Mouse (Mus musculus) thymus, postnatal 4 days (tissue): ENCODE measurements around the gene Gbgt1.
A peak's percentile ranks its signal among the peaks of the same experiment; 100 is the strongest.

Experiments used
- DNase-seq: peaks from one replicate; pipeline ENCODE4 v3.0.0; 2021

Gbgt1 gene

GRCm38 (mm10) chr2:28504676-28505075 is 8.0 kb downstream of the Gbgt1 start:
- DNase-seq = peak; percentile 2

- DNase-seq = no peak
These were observed 9.1 kb downstream of the Gbgt1 start, which contains the start of gene Gm10134 for GRCm38 (mm10) chr2:28505795-28506194. Gm10134 (plus strand) TSS chr2:28506095.

GRCm38 (mm10) chr2:28506291-28506690 is 9.6 kb downstream of the Gbgt1 start:
- no peak for DNase-seq

- DNase-seq = peak; percentile 9
These were observed 14.9 kb downstream of the Gbgt1 start for GRCm38 (mm10) chr2:28511600-28511999.

DNA sequence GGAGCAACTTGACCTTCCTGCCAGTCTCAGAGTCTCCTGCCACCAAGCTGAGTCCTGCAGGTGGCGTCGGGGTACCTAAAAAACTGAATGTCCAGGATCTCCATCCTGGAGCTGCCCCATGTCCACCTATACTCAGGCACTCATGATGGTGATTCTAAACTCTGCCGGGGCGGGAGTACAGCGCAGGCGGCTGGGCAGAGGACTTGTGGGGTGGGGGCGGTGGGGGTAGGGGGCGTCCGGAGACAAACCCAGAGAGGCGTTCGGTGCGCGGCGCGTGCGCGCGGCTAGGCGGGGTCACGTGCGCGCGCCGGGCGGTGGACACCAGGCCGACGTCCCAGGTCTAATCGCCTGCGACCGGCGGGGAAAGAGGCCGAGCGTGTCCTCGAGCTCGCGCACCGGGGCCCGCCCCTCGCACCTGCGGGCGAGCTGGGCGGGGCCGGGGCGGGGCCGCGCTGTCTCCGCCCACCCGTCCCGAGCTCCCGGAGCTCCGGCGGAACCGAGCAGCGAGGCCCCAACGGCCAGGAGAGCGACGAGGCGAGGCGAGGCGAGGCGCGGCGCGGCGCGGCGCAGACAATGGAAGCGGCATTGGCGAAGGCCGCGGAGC is 16.2 kb downstream of the Gbgt1 start, which contains the start of gene Ralgds:
Gene Ralgds, plus strand, starts transcription at position 328 of the 604 bp plus-strand sequence.
- DNase-seq = peak; percentile 73

- peak; percentile 58 for DNase-seq
These were observed 17.0 kb downstream of the Gbgt1 start for GRCm38 (mm10) chr2:28513431-28514370.

DNA sequence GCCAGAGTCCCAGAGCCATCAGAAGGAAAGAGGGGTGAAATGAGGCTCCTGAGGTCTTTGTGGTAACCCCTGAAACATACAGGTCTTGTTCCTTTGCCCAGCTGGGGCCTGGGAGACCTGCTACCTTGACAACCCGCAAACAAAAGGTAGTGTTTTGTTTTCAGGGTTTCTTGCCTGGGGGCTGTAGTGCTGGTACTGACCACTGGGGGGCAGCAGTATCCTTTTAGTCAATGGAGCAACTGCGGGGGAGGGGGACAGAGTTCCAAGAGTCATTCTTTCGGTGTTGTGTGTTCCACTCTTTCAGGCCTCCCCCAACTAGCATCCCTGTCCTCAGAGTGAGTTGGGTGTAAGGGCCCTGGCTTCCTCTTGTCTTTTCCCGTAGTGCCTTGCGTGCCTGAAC is 17.8 kb downstream of the Gbgt1 start:
- peak; percentile 94 for DNase-seq

DNA sequence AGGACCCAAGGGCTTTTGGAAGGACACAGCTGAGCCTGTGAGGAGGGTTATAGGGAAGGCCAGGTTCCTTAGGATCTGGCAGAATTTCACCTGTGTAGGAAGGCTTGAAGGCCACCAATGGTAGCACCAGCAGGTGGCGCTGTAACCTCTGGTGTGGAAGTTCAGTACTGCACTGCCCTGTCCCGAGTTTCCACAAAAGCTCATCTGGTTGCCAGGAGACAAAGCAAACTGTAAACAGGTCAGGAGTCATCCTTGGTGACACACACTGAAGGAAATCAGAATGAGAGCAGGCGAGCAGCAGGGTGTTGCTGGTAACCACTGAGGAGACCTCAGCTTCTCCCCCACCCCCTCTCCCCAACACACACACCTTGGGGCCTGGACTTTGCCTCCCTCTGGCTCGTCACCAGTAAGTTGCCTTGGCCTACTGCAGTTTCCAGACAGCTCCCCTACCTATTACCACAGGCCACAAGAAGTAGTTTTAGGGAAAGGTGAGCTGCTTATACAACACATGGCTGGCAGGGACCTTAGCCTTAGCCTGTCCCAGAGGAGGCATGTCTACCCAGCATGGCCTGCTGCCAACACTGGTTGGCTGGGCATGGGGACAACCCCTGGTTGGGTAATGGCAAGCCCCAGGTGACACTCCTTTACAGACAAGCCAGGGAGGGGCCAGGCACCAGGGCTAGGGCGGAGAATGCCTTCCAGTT is 20.7 kb downstream of the Gbgt1 start:
- peak; percentile 90 for DNase-seq

DNA sequence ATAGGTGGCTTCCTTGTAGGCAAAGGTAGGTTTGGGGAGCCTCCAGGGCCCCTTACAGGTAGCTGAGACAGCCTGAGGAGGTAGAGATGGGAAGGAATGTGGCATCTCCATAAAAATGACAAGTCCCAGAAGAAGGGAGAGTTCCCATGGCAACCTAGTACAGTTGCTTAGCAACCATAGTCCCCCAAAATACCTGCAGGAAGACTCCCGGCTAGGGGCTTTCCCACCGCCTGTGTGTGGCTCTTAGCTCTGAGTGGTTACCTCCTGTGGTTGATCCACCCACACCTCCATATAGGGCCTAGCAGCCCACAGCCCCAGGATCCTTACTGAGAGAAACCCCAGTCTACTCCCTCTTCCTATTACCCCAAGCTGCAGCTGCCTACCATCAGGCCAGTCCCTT is 21.5 kb downstream of the Gbgt1 start:
- DNase-seq = no peak

DNA sequence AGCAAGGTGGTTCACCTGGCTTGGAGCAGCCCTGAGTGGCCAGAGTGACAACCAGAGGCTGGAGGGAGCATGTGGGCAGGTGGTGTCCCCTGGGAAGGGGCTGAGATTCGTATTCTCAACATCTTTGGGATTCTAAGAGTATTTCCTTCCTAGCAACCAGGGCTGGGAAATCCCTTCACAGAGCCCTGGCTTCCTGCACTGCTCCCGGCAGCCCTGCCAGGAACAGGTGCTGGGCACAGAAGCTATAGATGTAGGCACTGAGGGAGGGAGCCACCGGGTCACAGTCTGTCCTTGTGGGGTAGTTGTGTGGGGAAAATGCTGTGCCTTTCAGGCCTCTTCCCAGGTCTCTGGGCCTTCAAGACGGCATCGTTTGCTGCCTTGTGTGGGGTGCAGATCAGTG is 23.9 kb downstream of the Gbgt1 start:
- DNase-seq = no peak

DNA sequence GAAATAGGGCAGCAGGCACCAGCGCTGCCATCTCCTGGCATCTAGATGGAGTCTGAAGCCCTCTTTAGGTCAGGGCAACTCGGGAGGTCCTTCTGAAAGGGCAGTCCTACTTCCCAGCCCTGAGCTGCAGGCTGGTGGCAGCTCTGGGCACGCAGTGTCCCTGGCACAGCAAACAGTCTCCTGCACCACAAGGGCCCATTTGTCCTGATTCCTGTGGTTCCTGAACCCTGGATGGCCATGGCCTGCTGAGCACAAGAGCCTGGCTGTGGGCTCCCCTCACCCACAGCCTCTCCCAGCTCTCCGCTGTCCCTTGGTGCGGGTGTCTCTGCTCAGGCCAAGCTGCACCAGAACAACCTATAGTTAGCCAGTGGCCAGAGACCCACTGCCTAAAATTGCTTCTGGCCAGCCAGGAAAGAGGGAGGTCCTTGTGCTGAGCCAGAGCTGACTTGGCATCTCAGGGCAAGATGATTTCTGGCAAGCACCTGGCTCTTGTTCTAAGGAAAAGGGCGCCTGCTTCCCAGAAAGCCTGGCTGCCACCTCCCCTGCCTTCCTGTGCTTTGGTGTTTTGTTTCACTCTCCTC is 25.0 kb downstream of the Gbgt1 start:
- DNase-seq = no peak

- no peak for DNase-seq
These were observed 25.5 kb downstream of the Gbgt1 start for GRCm38 (mm10) chr2:28522166-28522565.

DNA sequence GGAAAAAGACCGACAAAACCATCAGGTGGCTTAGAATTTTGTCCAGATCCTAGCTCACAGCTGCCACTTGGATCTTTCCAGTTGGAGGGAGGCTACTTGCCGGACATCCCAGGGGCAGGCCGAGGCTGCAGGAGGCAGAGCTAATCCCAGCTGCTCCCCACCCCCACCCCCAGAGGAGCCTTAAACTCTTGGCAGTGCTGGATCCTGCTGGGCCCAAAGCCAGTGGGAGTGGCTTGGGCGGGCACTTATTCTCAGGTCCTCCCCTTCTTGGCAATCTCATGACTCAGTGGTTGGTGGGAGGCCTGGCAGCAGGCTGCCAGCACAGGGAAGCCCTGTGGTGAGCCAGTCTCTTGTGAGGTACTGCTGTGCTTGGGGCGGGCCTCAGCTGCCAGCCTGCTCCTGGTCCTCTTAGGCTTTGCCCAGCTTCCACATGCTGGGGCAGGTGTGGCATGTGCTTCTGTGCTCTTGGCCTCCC is 27.0 kb downstream of the Gbgt1 start:
- DNase-seq = no peak

GRCm38 (mm10) chr2:28524406-28524805 is 27.7 kb downstream of the Gbgt1 start:
- no peak for DNase-seq

GRCm38 (mm10) chr2:28525219-28525942 is 28.7 kb downstream of the Gbgt1 start:
- DNase-seq = no peak

DNA sequence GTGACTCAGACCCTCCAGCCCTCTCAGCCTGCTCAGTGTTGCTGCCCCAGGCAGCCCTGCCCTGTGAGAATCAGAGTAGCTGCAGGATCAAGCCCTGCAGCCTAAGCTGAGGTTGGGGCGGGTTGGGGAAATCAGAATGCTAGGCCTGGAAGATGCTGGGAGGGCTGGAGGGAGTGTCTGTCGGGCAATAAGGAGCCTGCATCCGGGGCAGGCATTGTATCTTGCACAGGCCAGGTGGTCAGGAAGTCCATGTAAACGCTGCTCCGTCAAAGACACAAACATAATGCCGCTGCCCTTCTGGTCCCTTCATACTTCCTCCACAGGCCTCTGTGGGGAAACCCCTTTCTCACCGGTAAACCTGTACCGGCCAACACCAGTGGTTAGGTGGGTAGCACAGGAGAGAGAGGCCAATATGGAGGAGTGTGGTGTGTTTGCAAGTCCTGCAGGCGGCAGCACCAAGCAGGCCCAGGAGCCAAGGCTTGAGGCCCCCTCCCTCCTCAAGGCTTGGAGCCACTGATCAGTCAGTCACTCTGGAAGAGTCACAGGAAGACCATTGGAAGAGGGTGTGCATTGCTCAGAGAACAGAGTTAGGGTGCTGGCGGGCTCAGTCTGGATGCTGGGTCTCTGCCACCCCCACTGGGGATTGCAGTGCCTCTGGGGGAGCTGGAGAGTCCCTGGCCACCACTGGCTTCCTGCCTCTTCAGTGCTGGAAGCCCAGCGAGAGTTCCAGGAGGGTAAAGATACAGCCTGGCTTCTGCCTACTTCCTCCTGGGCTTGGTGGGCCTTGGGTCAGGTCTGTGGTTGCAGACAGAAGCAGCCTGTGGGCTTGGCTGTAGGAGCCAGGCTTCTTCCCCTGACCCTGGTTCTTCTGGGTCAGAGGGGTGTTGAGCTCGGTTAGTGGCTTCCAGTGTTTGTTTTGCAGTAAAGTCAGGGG is 29.5 kb downstream of the Gbgt1 start:
- DNase-seq = peak; percentile 56

DNA sequence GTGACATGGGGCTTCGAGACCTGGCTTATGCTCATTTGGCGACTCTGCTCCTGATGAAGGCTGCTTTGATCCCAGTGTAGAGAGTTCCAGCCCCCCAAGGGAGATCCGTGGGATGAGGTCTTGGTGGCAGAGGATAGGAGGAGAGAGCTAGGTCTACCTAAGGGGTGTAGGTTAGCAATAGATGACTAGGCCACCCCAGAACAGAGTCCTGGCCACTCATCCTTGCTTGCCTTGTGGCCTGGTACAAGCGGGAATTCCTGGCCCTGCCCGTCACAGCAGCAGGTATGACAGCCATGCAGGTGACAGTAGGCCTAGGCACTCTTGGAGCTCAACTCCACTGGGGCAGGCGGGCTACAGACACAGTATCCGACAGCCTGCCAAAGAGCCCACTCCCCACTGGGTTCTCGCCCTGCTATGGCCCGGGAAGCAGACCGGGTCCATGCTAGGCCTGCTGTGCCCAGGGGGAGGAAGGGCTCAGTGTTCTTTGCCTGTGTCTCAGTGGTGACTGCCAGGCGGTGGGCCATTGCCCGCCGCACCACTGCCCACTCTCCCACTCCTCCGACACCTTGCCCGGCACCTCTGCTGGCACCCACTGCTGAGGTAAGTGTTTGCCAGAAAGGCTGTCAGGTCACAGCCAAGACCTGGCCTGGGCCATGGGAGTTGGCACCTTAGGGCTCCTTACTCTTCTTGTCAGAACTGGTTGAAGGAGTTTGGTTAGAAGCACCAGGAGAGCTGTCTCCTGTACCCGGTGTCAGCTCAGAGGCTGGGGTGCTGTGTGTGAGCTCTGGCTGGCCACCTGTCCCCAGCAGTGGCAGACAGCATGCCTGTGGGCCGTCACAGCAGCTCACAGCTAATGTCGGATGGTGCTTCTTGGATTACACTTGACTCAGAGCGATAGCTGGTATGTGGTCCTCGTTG is 31.0 kb downstream of the Gbgt1 start:
- DNase-seq = no peak

GRCm38 (mm10) chr2:28528354-28528730 is 31.7 kb downstream of the Gbgt1 start:
- DNase-seq = no peak

GRCm38 (mm10) chr2:28529856-28530255 is 33.2 kb downstream of the Gbgt1 start:
- DNase-seq = no peak

- no peak for DNase-seq
These were observed 33.6 kb downstream of the Gbgt1 start for GRCm38 (mm10) chr2:28530311-28530710.
